Mouse (Mus musculus): ENCODE data around the gene Dnajb11.
A peak's percentile ranks its signal among the peaks of the same experiment; 100 is the strongest.

Dnajb11 gene

GRCm38 (mm10) chr16:22883441-22883840, 25.8 kb downstream of the Dnajb11 start:
- DNase-seq = no peak

GRCm38 (mm10) chr16:22885356-22885755, 27.7 kb downstream of the Dnajb11 start:
- DNase-seq = no peak

- DNase-seq = no peak
These were observed 29.1 kb downstream of the Dnajb11 start for GRCm38 (mm10) chr16:22886726-22887125.

- no peak for DNase-seq
These were observed 31.2 kb downstream of the Dnajb11 start for GRCm38 (mm10) chr16:22888835-22889234.

- no peak for DNase-seq
These were observed 32.1 kb downstream of the Dnajb11 start for GRCm38 (mm10) chr16:22889716-22890115.

- no peak for DNase-seq
These were observed 33.3 kb downstream of the Dnajb11 start, which contains the start of gene Ahsg for GRCm38 (mm10) chr16:22890683-22891510. Gene Ahsg (plus strand): TSS chr16:22891277.

- DNase-seq = no peak
These were observed 34.1 kb downstream of the Dnajb11 start for GRCm38 (mm10) chr16:22891733-22892154.

GRCm38 (mm10) chr16:22894095-22894494, 36.5 kb downstream of the Dnajb11 start:
- no peak for DNase-seq

GRCm38 (mm10) chr16:22896618-22897017, 39.0 kb downstream of the Dnajb11 start:
- DNase-seq = no peak

GRCm38 (mm10) chr16:22899346-22899745, 41.7 kb downstream of the Dnajb11 start:
- DNase-seq = no peak

GRCm38 (mm10) chr16:22899866-22900570, 42.4 kb downstream of the Dnajb11 start:
- DNase-seq = no peak

- peak in 1 of 2 experiments; percentile 24 for DNase-seq
These were observed 43.7 kb downstream of the Dnajb11 start for GRCm38 (mm10) chr16:22901326-22901725.

- no peak for DNase-seq
These were observed 51.6 kb downstream of the Dnajb11 start for GRCm38 (mm10) chr16:22909290-22909689.

GRCm38 (mm10) chr16:22911986-22912385, 54.3 kb downstream of the Dnajb11 start:
- no peak for DNase-seq

GRCm38 (mm10) chr16:22912886-22913285, 55.2 kb downstream of the Dnajb11 start:
- no peak for DNase-seq

- DNase-seq = no peak
These were observed 56.6 kb downstream of the Dnajb11 start for GRCm38 (mm10) chr16:22914276-22914675.

GRCm38 (mm10) chr16:22918034-22918433, 60.4 kb downstream of the Dnajb11 start, which contains the start of gene Fetub:
Gene Fetub (plus strand): TSS chr16:22918334.
- no peak for DNase-seq

GRCm38 (mm10) chr16:22918664-22919312, 61.1 kb downstream of the Dnajb11 start:
- DNase-seq = no peak

GRCm38 (mm10) chr16:22919971-22920854, 62.6 kb downstream of the Dnajb11 start:
- peak in 1 of 2 experiments; percentile 21 for DNase-seq

- no peak for DNase-seq
These were observed 64.1 kb downstream of the Dnajb11 start for GRCm38 (mm10) chr16:22921761-22922160.

GRCm38 (mm10) chr16:22922433-22922832, 64.8 kb downstream of the Dnajb11 start:
- no peak for DNase-seq

Measured in kidney, adult 8-10 months (tissue).